Mouse (Mus musculus): ENCODE data around the gene Tarbp2.

DNA sequence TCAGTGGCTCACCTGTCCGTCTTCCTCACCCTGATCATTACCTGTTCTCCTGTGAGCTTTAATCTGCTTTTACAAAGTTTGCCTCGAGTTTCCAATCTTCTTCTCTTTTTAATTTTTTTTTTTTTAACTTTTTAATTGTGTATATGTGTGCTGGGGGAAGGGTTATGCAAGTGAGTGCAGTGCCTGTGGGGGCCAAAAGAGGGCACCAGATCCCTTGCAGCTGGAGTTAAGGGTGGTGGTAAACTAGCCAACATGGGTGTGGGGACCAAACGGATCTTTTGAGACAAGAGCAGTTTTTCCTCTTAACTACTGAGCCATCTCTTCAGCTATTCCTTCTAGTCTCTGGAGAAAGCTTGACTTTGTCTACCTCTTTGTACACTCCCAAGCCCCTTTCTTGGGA is 9.9 kb downstream of the Tarbp2 start:
- TF ChIP-seq POLR2A (IDR thresholded peaks at IDR 0.05; ENCODE audit: low read depth, low read length) (no peak), CTCF (IDR thresholded peaks at IDR 0.05; ENCODE audit: extremely low read depth, insufficient read length, insufficient replicate concordance, low read depth, low read length) (peak; percentile 31; the same call in 1 of the 2 replicates)

Measured in small intestine, adult 2 months (tissue).